19 mouse cellular contexts compared by ENCODE assay signal in the genomic region with DNA sequence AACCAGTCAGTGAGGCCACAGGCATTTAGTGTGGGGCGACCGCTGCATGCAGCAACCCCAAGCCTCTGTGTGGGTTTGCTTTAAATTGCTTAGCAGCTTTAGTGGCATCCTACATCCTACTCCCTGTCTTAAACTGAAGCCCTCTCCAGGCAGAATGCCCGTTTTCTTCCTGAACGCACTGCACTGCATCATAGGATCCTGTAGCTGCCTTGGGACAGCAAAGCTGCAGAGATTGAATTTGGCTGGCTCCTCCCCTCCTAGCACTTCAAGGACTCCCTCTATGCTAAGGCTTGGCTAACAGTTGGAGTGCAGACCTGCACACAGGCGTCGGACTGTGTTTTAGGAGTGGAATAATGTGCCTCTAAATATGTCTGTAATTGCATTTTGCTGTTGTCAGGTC.
DNase-seq lines count a peak whose midpoint lies in the region; ATAC-seq lines count a peak whose summit lies in the region.
"Had no signal": no experiment of that assay in that cellular context is flagged by ENCODE, and none has a peak within 500 bp of the region (broad histone marks: within the 10 kb centered on the region; RNA-seq: fewer than 3 reads in every experiment).

No protein-coding gene starts in this region.

- peak; percentile 44 to 74 for DNase-seq in frontal cortex, postnatal 36 days (ENCODE audit: low spot score in 2 of 2)
- DNase-seq in frontal cortex, postnatal 10 days (ENCODE audit: low spot score in 2 of 2): no peak
- DNase-seq in right cerebral cortex, adult 18-20 months: peak; percentile 72
- DNase-seq in right cerebral cortex, postnatal 4 days: no peak
- DNase-seq in right cerebral cortex, postnatal 14 days: peak; percentile 16
- DNase-seq in ovary, postnatal 14 days (ENCODE audit: low spot score): no peak
- DNase-seq: gastrocnemius, postnatal 25 days; heart, adult 2 months; heart, postnatal 4 days; kidney, adult 18-20 months; layer of hippocampus, adult 9-11 months; liver, embryonic 13.5 days; lung, adult 2 months; lung, postnatal 14 days; thymus, postnatal 14 days had no signal

- ATAC-seq in megakaryocyte progenitor cell, adult 5-6 weeks (replicated peaks; ENCODE audit: poor library complexity): no peak
- ATAC-seq: forebrain, embryonic 13.5 days; inflammation-experienced regulatory T-cells, adult 6 months; midbrain, embryonic 15.5 days had no signal

Comparison
In these comparisons a context has a peak if more than half of its experiments do, and no peak if none do; other contexts are left out.
1. DNase-seq: peak in frontal cortex, postnatal 36 days (2 of 2), right cerebral cortex, adult 18-20 months (single experiment) and right cerebral cortex, postnatal 14 days (single experiment); none in frontal cortex, postnatal 10 days (0 of 2), right cerebral cortex, postnatal 4 days (single experiment) and ovary, postnatal 14 days (single experiment).